Mouse (Mus musculus): ENCODE results near the gene Smarcd2. TPM values are rescaled to one million over a fixed set of nuclear protein-coding genes. Genes with fewer than 3 reads are reported as not detected.

Smarcd2 gene
- polyA plus RNA-seq, 1 experiment from 2014 or later: 75.1 TPM

DNA sequence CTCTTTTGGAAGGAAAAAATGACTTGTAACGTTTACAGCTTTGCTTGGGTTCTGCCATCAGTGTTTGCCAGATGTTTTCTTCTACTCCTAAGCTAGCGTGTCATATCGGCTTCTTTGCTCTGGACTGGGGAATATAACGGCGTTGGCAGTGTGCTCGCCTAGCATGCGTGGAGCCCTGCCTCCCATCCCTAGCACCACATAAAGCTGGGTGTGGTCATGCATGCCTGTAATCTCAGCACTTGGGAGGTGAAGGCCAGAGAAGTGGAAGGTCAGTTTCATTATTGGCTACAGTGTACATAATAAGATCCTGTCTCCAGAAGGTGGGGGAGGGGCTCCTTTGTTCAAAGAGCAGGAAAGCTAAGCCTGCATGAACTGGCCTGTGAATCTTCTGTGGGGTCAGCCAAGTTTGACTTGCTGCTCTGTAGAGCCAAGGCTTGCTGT lies 2.2 kb upstream of the Smarcd2 start:
- Histone ChIP-seq H3K27ac (peak overlapping the region; percentile 58; the same call in 1 of the 2 replicates), H3K4me1 (peaks cover 33% of the 10 kb centered on the region), H3K4me2 (replicated peaks) (no peak overlapping the region), H3K4me3 (no peak overlapping the region), H3K36me3 (no peaks in the 10 kb centered on the region), H3K9ac (no peak overlapping the region), H3K27me3 (no peaks in the 10 kb centered on the region), H3K9me3 (no peaks in the 10 kb centered on the region)
- 72% methylated on average over 7 of the region's 7 CpGs for WGBS
- ATAC-seq (ENCODE audit: insufficient number of reproducible peaks, insufficient read depth, low FRiP score, low TSS enrichment): no peak

- Histone ChIP-seq H3K4me3 (no peak overlapping the region), H3K27me3 (no peaks in the 10 kb centered on the region), H3K4me2 (replicated peaks) (no peak overlapping the region), H3K9ac (no peak overlapping the region), H3K9me3 (no peaks in the 10 kb centered on the region), H3K36me3 (no peaks in the 10 kb centered on the region), H3K4me1 (peaks cover 34% of the 10 kb centered on the region), H3K27ac (peak overlapping the region; percentile 58; the same call in 1 of the 2 replicates)
- no peak for ATAC-seq (ENCODE audit: insufficient number of reproducible peaks, insufficient read depth, low FRiP score, low TSS enrichment)
- WGBS: 81% methylated on average over 1 of the region's 1 CpGs
Observed at GRCm38 (mm10) chr11:106274374-106274773, 1.6 kb upstream of the Smarcd2 start.

DNA sequence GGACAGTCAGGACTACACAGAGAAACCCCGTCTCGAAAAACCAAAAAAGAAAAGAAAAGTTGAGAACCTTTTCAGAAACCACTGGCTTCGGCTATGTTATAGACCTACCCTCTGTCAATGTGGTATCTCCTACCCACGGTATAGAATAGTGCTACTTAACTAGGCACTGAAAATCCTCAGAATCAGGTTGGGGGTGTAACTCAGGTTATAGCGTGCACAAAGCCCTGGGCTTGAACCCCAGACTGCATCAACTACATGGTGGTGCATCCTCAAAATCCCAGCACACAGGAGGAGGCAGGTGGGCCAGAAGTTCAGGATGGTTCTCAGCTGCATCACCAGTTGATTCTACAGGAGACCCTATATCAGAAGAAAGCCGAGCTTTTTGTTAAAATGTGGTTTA lies 1.0 kb upstream of the Smarcd2 start:
- H3K9me3 ChIP-seq: no peaks in the 10 kb centered on the region
- peak overlapping the region; percentile 66 for H3K4me2 ChIP-seq (replicated peaks)
- H3K4me1 ChIP-seq: peaks cover 39% of the 10 kb centered on the region
- ATAC-seq (ENCODE audit: insufficient number of reproducible peaks, insufficient read depth, low FRiP score, low TSS enrichment): no peak
- H3K27ac ChIP-seq: 0 out of 2 replicates have a peak overlapping the region, but pooled peaks have one; percentile 87
- no peak overlapping the region for H3K9ac ChIP-seq
- no peaks in the 10 kb centered on the region for H3K36me3 ChIP-seq
- H3K4me3 ChIP-seq: no peak overlapping the region
- H3K27me3 ChIP-seq: no peaks in the 10 kb centered on the region
- WGBS: 93% methylated on average over 6 of the region's 6 CpGs

DNA sequence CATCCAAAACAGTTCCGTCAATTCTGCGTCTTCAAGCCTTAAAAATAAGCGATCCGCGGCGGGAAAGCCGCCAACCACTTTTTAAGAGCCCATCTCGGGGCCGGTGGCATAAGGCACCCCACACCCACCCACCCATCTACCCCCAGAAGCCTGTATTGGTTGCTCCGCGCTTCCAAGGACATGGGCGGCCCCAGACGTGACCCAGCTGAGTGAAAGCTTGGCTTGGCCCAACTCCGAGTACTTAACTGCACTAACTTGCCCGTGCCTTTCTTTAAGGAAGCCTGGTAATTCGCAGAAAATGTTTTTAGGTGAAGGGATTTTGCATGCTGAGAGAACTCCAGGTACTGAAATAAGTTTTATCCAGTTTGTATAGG lies 526 bp upstream of the Smarcd2 start:
- peak overlapping the region; percentile 86 for H3K4me3 ChIP-seq
- peaks cover 44% of the 10 kb centered on the region for H3K4me1 ChIP-seq
- no peaks in the 10 kb centered on the region for H3K36me3 ChIP-seq
- WGBS: 18% methylated on average over 16 of the region's 16 CpGs
- peak overlapping the region; percentile 87 for H3K27ac ChIP-seq
- no peaks in the 10 kb centered on the region for H3K27me3 ChIP-seq
- H3K4me2 ChIP-seq (replicated peaks): peak overlapping the region; percentile 66
- H3K9me3 ChIP-seq: no peaks in the 10 kb centered on the region
- peak overlapping the region; percentile 56 for H3K9ac ChIP-seq
- ATAC-seq (ENCODE audit: insufficient number of reproducible peaks, insufficient read depth, low FRiP score, low TSS enrichment): no peak

DNA sequence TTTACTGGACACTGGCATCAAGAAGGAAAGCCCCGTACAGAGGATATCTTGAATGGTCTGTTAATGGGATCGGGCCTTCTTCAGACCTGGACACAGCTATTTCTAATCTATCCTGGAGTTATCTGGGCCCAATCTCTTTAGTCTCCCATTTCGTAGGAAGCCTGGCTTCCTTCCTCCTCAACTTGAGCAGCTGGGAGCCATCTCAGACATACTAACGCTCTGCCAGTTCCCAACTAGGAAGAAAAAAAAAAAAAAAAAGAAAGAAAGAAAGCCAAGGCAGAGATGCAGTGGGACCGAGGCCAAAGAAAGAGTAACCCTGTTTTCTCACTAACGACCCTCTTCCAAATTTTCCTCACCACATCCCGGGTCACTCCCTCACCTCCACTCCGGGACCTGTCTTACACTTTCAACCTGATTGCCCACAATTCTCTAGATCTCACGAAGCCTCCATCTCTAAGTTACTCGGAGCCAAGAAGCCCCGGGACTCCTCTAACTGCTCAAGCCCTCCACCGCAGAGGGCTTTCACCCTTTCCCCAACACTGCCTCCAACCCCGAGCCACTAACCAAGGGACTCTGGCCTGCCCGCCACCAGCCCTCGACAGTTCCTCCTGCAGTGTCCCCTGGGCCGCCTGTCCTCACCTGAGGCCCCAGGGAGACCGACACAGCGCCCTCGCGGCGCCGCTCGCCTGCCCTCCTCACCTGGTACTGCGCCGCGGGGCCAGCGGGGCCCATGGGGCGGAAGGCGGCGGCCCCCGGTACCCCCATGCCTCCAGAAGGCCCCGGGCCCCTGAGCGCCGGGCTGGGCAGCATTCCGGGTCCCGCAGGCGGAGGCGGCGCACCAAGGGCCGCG lies 753 bp downstream of the Smarcd2 start:
- H3K9ac ChIP-seq: peak overlapping the region; percentile 93
- peaks cover 53% of the 10 kb centered on the region for H3K4me1 ChIP-seq
- H3K27ac ChIP-seq: peak overlapping the region; percentile 89
- ATAC-seq (ENCODE audit: insufficient number of reproducible peaks, insufficient read depth, low FRiP score, low TSS enrichment): peak; percentile 16
- H3K9me3 ChIP-seq: no peaks in the 10 kb centered on the region
- peak overlapping the region; percentile 88 for H3K4me2 ChIP-seq (replicated peaks)
- H3K4me3 ChIP-seq: peak overlapping the region; percentile 86
- no peaks in the 10 kb centered on the region for H3K27me3 ChIP-seq
- H3K36me3 ChIP-seq: peaks cover 5% of the 10 kb centered on the region; the same call in 1 of the 2 replicates
- 1% methylated on average over 41 of the region's 41 CpGs for WGBS

- peaks cover 12% of the 10 kb centered on the region for H3K36me3 ChIP-seq
- H3K4me2 ChIP-seq (replicated peaks): peak overlapping the region; percentile 88
- H3K27ac ChIP-seq: peak overlapping the region; percentile 89
- H3K27me3 ChIP-seq: no peaks in the 10 kb centered on the region
- ATAC-seq (ENCODE audit: insufficient number of reproducible peaks, insufficient read depth, low FRiP score, low TSS enrichment): no peak
- peak overlapping the region; percentile 86 for H3K4me3 ChIP-seq
- peak overlapping the region; percentile 93 for H3K9ac ChIP-seq
- peaks cover 50% of the 10 kb centered on the region for H3K4me1 ChIP-seq
- 36% methylated on average over 5 of the region's 5 CpGs for WGBS
- no peaks in the 10 kb centered on the region for H3K9me3 ChIP-seq
Observed at GRCm38 (mm10) chr11:106271131-106271793, 1.5 kb downstream of the Smarcd2 start.

GRCm38 (mm10) chr11:106269060-106269431 lies 3.7 kb downstream of the Smarcd2 start:
- WGBS: 34% methylated on average over 3 of the region's 3 CpGs
- H3K36me3 ChIP-seq: peaks cover 34% of the 10 kb centered on the region
- H3K9ac ChIP-seq: no peak overlapping the region
- H3K4me2 ChIP-seq (replicated peaks): peak overlapping the region; percentile 29
- no peak overlapping the region for H3K4me3 ChIP-seq
- peaks cover 39% of the 10 kb centered on the region for H3K4me1 ChIP-seq
- H3K27ac ChIP-seq: peak overlapping the region; percentile 69
- no peak for ATAC-seq (ENCODE audit: insufficient number of reproducible peaks, insufficient read depth, low FRiP score, low TSS enrichment)
- H3K27me3 ChIP-seq: no peaks in the 10 kb centered on the region
- no peaks in the 10 kb centered on the region for H3K9me3 ChIP-seq

DNA sequence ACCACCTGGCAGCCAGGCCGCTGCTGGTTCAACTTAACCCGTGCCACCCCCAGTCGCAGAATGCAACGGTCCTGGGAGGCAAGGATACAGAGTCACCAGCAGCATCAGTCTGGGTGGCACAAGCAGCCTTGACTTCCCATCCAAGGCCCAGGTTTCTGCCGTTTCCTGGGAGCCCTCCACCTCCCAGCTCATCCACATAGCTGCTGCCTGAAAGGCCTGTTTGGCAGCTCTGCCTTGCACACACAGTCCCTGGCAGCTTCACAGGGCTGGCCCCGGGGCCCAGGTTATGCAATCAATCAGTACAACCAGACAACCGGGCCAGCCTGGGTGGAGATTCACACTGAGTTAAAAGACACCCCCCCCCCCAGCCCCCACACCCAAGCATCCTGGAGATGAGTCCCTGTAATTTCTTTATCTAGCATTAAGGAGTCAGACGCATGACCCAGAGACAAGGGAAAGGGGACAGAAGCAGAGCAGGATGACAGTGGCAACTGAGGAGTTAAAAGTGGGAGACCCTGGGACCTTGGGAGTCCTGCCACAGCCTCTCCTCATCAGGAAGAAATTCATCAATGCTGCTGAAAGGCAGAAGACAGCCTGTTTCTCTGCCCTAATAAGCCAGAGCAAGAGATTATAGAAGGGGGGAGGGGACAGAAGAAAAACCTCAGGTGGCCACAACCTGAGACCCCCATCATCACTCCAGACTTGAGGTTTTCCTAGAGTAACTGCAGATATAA lies 4.3 kb downstream of the Smarcd2 start:
- no peaks in the 10 kb centered on the region for H3K27me3 ChIP-seq
- H3K4me2 ChIP-seq (replicated peaks): peak overlapping the region; percentile 29
- peak overlapping the region; percentile 69 for H3K27ac ChIP-seq
- WGBS: 40% methylated on average over 8 of the region's 8 CpGs
- H3K36me3 ChIP-seq: peaks cover 40% of the 10 kb centered on the region
- H3K4me1 ChIP-seq: peaks cover 35% of the 10 kb centered on the region
- no peaks in the 10 kb centered on the region for H3K9me3 ChIP-seq
- ATAC-seq (ENCODE audit: insufficient number of reproducible peaks, insufficient read depth, low FRiP score, low TSS enrichment): no peak
- H3K4me3 ChIP-seq: no peak overlapping the region
- peak overlapping the region; percentile 7; the same call in 1 of the 2 replicates for H3K9ac ChIP-seq

DNA sequence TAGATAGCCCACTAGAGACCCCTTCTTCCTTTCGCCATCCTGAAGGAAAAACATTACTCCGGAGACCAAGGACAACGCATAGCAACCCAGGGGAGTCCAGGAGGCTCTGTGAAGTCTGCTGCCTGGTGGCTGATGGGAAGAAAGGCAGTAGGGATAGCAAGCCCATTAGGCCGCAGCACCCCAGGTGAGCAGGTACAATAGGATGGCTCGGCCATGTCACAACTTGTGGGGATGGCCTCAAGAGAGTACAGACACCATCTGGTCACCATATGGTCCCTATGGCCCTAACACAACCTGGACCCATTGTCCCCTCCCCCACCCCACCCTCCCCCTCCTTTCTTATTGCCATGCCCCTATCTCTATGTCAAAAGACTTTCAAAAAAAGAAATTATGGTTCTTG lies 4.9 kb downstream of the Smarcd2 start:
- no peak overlapping the region for H3K4me3 ChIP-seq
- peak overlapping the region; percentile 69 for H3K27ac ChIP-seq
- peak overlapping the region; percentile 7; the same call in 1 of the 2 replicates for H3K9ac ChIP-seq
- 70% methylated on average over 5 of the region's 5 CpGs for WGBS
- peaks cover 46% of the 10 kb centered on the region for H3K36me3 ChIP-seq
- H3K4me1 ChIP-seq: peaks cover 35% of the 10 kb centered on the region
- no peaks in the 10 kb centered on the region for H3K9me3 ChIP-seq
- no peaks in the 10 kb centered on the region for H3K27me3 ChIP-seq
- ATAC-seq (ENCODE audit: insufficient number of reproducible peaks, insufficient read depth, low FRiP score, low TSS enrichment): no peak
- peak overlapping the region; percentile 2; the same call in 1 of the 2 replicates for H3K4me2 ChIP-seq (replicated peaks)

DNA sequence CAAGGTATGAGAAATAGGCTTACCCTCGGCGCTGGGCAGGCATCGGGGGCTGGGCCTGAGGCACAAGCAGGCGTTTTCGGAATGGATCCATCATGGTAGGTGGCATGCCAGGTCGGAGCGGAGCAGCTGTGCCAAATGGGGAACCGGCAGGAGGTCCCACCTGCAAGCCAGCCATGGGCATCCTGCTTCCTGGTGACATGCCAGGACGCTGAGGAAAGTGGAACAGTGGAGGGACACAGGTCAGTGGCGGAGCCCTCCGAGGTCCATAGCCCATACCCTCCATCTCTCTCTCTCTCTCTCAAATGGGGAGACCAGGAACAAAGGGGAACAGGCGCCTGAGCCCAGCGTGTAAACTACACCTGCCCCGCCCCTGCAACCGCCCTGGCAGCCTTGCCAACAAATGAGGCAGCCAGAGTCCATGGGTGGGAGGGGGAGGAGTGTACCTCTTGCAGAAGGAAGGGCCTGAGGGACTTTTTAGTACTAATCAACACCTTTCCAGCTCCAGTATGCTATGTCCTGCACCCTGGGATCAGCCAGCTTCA lies 5.4 kb downstream of the Smarcd2 start:
- 0 out of 2 replicates have a peak overlapping the region, but pooled peaks have one; percentile 2 for H3K4me2 ChIP-seq (replicated peaks)
- no peak overlapping the region for H3K4me3 ChIP-seq
- peaks cover 35% of the 10 kb centered on the region for H3K4me1 ChIP-seq
- H3K27me3 ChIP-seq: no peaks in the 10 kb centered on the region
- 74% methylated on average over 15 of the region's 15 CpGs for WGBS
- H3K9me3 ChIP-seq: no peaks in the 10 kb centered on the region
- H3K9ac ChIP-seq: no peak overlapping the region
- no peak for ATAC-seq (ENCODE audit: insufficient number of reproducible peaks, insufficient read depth, low FRiP score, low TSS enrichment)
- 0 out of 2 replicates have a peak overlapping the region, but pooled peaks have one; percentile 69 for H3K27ac ChIP-seq
- H3K36me3 ChIP-seq: peaks cover 51% of the 10 kb centered on the region

- H3K27ac ChIP-seq: no peak overlapping the region
- H3K9me3 ChIP-seq: no peaks in the 10 kb centered on the region
- H3K36me3 ChIP-seq: peaks cover 60% of the 10 kb centered on the region
- peaks cover 32% of the 10 kb centered on the region for H3K4me1 ChIP-seq
- WGBS: 91% methylated on average over 10 of the region's 10 CpGs
- no peak overlapping the region for H3K4me3 ChIP-seq
- H3K9ac ChIP-seq: no peak overlapping the region
- H3K27me3 ChIP-seq: no peaks in the 10 kb centered on the region
- ATAC-seq (ENCODE audit: insufficient number of reproducible peaks, insufficient read depth, low FRiP score, low TSS enrichment): no peak
- no peak overlapping the region for H3K4me2 ChIP-seq (replicated peaks)
Observed at GRCm38 (mm10) chr11:106266431-106266830, 6.3 kb downstream of the Smarcd2 start.
